Mouse (Mus musculus): Measurements from ENCODE around the gene Kif2c.

Gene Kif2c

GRCm38 (mm10) chr4:117113237-117113636 lies 69.2 kb downstream of the Kif2c start:
- no peak for DNase-seq

- DNase-seq: no peak
Observed at GRCm38 (mm10) chr4:117110985-117111384, 71.5 kb downstream of the Kif2c start.

- DNase-seq: no peak
Observed at GRCm38 (mm10) chr4:117110249-117110648, 72.2 kb downstream of the Kif2c start.
